Mouse (Mus musculus): ENCODE data around the gene Wnt9b. TPM values are rescaled to one million over a fixed set of nuclear protein-coding genes. Genes with fewer than 3 reads are reported as not detected.
A peak's percentile ranks its signal among the peaks of the same experiment; 100 is the strongest.

The Wnt9b gene
- polyA plus RNA-seq (2016; fragmentation: Nextera tagmentation; extraction: Ambion mirVana), result 0.32 and 0.37 TPM in 2 replicates

GRCm38 (mm10) chr11:103749306-103750089 is at the start of gene Wnt9b:
Gene Wnt9b (minus strand): TSS chr11:103749821.
- under 1% methylated on average over 68 of the region's 68 CpGs for WGBS
- Histone ChIP-seq H3K4me1 (peaks cover 11% of the 10 kb centered on the region), H3K9me3 (no peaks in the 10 kb centered on the region), H3K4me2 (replicated peaks) (peak within 1 kb of the TSS; percentile 87), H3K36me3 (no peaks in the 10 kb centered on the region), H3K27me3 (replicated peaks) (peaks cover 68% of the 10 kb centered on the region), H3K4me3 (peak within 1 kb of the TSS; percentile 42), H3K27ac (no peak within 1 kb of the TSS), H3K9ac (peak within 1 kb of the TSS; percentile 44)
- no peak for ATAC-seq (ENCODE audit: low FRiP score, low read depth)

GRCm38 (mm10) chr11:103789951-103790350 is 40.3 kb upstream of the Wnt9b start:
- Histone ChIP-seq H3K27me3 (replicated peaks) (peaks cover 10% of the 10 kb centered on the region; the same call in 1 of the 2 replicates), H3K9ac (no peak overlapping the region), H3K4me3 (no peak overlapping the region), H3K9me3 (no peaks in the 10 kb centered on the region), H3K36me3 (no peaks in the 10 kb centered on the region), H3K4me2 (replicated peaks) (no peak overlapping the region), H3K4me1 (0 out of 2 replicates have a peak, but pooled peaks cover under 1% of the 10 kb centered on the region), H3K27ac (no peak overlapping the region)
- WGBS, result 81% methylated on average over 5 of the region's 5 CpGs
- ATAC-seq (ENCODE audit: low FRiP score, low read depth), result no peak

DNA sequence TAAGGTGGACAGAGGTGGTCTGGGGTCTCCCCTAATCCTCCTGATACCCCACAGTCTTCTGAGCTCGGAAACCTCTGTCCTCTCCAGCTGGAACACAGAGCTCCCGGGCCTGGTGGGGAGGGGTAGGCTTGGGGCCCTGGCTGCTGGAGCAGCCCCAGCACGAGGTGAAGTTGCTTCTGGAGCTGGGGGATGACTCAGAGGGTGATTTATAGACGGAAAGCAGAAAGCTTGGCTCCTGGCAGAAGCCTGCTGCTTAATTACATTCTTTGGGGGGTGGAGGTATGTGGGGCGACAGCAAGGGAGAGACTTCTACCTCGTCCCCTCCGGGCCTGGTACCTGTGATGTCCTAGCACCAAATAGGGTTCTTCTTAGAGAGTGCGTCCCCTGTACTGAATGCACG is 30.5 kb upstream of the Wnt9b start:
- Histone ChIP-seq H3K27me3 (replicated peaks) (peaks cover 23% of the 10 kb centered on the region), H3K4me2 (replicated peaks) (no peak overlapping the region), H3K4me3 (no peak overlapping the region), H3K9me3 (no peaks in the 10 kb centered on the region), H3K4me1 (peaks cover 25% of the 10 kb centered on the region), H3K36me3 (no peaks in the 10 kb centered on the region), H3K27ac (no peak overlapping the region), H3K9ac (no peak overlapping the region)
- whole genome bisulfite sequencing, result 36% methylated on average over 9 of the region's 9 CpGs
- ATAC-seq (ENCODE audit: low FRiP score, low read depth), result no peak

GRCm38 (mm10) chr11:103774228-103774530 is 24.6 kb upstream of the Wnt9b start:
- under 1% methylated on average over 19 of the region's 19 CpGs for WGBS

GRCm38 (mm10) chr11:103773387-103774227 is 24.0 kb upstream of the Wnt9b start, which contains the start of gene Wnt3:
Gene Wnt3 (plus strand): TSS chr11:103774150.
- WGBS, result 0% methylated on average over 60 of the region's 60 CpGs
- no peaks in the 10 kb centered on the region for H3K9me3 ChIP-seq
- H3K27me3 ChIP-seq (replicated peaks), result peaks cover 85% of the 10 kb centered on the region
- H3K9ac ChIP-seq, result peak within 1 kb of the TSS; percentile 30
- no peaks in the 10 kb centered on the region for H3K36me3 ChIP-seq
- peak; percentile 70 for ATAC-seq (ENCODE audit: low FRiP score, low read depth)
- H3K4me2 ChIP-seq (replicated peaks), result peak within 1 kb of the TSS; percentile 88
- peak within 1 kb of the TSS; percentile 45 for H3K4me3 ChIP-seq
- H3K4me1 ChIP-seq, result peaks cover 62% of the 10 kb centered on the region
- no peak within 1 kb of the TSS for H3K27ac ChIP-seq

More at GRCm38 (mm10) chr11:103774228-103774530, 24.6 kb upstream of the Wnt9b start:
- no peak overlapping the region for H3K27ac ChIP-seq
- no peaks in the 10 kb centered on the region for H3K9me3 ChIP-seq
- H3K4me3 ChIP-seq, result peak overlapping the region; percentile 45
- peak overlapping the region; percentile 88 for H3K4me2 ChIP-seq (replicated peaks)
- H3K27me3 ChIP-seq (replicated peaks), result peaks cover 82% of the 10 kb centered on the region
- H3K36me3 ChIP-seq, result no peaks in the 10 kb centered on the region
- ATAC-seq (ENCODE audit: low FRiP score, low read depth), result 0 out of 2 replicates have a peak, but pooled peaks have one; percentile 14
- peaks cover 62% of the 10 kb centered on the region for H3K4me1 ChIP-seq
- peak overlapping the region; percentile 30 for H3K9ac ChIP-seq

DNA sequence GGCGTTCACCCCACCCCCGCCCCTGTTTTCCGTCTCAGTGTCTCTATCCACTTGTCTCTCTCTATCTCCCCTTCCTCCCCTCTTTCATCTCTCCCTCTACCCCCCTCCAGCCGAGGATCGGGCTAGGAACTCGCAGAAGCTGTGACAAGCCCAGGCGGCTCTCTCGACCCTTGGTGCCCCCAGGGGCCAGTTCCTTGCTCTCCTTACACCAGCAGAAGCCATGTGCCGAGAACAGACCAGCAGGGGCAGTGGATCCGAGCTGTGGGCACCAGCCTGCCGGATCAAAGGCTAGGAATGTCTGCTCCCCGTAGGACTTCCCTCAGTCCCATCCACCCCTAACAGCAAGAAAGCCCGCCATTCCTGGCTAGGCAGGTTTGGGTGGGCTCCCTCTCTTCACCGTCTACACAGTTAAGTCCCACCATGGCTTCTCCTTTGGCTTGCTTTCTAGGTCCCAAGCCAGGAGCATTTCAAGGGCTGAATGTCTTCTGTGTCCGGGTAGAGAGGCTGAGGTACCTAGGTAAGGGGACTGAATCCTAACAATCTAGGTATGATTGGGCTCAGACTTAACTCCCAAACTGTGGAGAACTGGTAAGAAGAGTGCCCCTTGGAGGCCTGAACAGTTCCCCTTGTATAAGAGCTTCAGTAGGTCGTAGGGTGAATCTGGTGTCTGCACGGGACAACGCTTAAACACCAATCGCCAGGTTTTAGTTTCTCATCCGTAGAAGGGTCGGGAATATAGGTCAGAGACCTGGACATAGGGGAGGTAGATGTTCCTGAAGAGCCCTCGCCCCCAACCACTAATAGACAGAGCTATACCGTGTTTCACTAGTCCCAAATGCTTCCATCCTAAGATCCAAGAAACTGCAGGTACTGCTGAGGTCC is 23.1 kb upstream of the Wnt9b start:
- no peaks in the 10 kb centered on the region for H3K9me3 ChIP-seq
- peaks cover 60% of the 10 kb centered on the region for H3K4me1 ChIP-seq
- peak overlapping the region; percentile 33 for H3K9ac ChIP-seq
- H3K27me3 ChIP-seq (replicated peaks), result peaks cover 85% of the 10 kb centered on the region
- H3K36me3 ChIP-seq, result no peaks in the 10 kb centered on the region
- H3K4me2 ChIP-seq (replicated peaks), result peak overlapping the region; percentile 88
- ATAC-seq (ENCODE audit: low FRiP score, low read depth), result no peak
- WGBS, result 2% methylated on average over 23 of the region's 23 CpGs
- no peak overlapping the region for H3K27ac ChIP-seq
- H3K4me3 ChIP-seq, result peak overlapping the region; percentile 45

GRCm38 (mm10) chr11:103771160-103771817 is 21.7 kb upstream of the Wnt9b start:
- H3K4me3 ChIP-seq, result no peak overlapping the region

DNA sequence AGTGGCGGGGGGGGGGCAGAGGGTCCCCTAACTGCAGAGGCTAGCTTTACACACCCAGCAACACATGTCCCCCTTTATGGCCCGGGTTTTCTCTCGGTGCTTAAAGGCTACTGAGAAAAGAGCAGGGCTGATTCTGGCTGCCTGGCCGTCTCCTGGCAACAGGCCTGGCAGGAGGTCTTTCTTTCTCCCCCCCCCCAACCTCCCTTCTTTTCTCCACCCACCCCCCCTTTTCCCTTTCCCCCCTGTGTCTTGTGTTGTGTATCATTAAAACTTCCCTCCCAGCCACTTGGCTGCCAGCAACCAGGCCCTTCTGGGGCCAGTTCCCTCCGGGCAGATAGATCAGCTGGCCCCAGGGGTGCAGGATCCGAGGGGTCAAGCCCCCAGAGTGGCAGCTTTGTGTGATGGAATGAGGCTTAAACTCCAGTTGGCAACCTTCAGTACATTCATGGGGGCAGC is 16.0 kb upstream of the Wnt9b start:
- Histone ChIP-seq H3K27ac (no peak overlapping the region), H3K4me3 (no peak overlapping the region), H3K9me3 (no peaks in the 10 kb centered on the region), H3K27me3 (replicated peaks) (peaks cover 20% of the 10 kb centered on the region), H3K4me2 (replicated peaks) (peak overlapping the region; percentile 18), H3K36me3 (no peaks in the 10 kb centered on the region), H3K4me1 (peaks cover 17% of the 10 kb centered on the region), H3K9ac (no peak overlapping the region)
- ATAC-seq (ENCODE audit: low FRiP score, low read depth), result peak; percentile 75
- 4% methylated on average over 6 of the region's 6 CpGs for WGBS

More at GRCm38 (mm10) chr11:103771160-103771817, 21.7 kb upstream of the Wnt9b start:
- Histone ChIP-seq H3K4me2 (replicated peaks) (peak overlapping the region; percentile 88; the same call in 1 of the 2 replicates), H3K9me3 (no peaks in the 10 kb centered on the region), H3K27ac (no peak overlapping the region), H3K9ac (no peak overlapping the region), H3K4me1 (peaks cover 46% of the 10 kb centered on the region), H3K36me3 (no peaks in the 10 kb centered on the region), H3K27me3 (replicated peaks) (peaks cover 76% of the 10 kb centered on the region)
- WGBS, result 2% methylated on average over 19 of the region's 19 CpGs
- ATAC-seq (ENCODE audit: low FRiP score, low read depth), result no peak

DNA sequence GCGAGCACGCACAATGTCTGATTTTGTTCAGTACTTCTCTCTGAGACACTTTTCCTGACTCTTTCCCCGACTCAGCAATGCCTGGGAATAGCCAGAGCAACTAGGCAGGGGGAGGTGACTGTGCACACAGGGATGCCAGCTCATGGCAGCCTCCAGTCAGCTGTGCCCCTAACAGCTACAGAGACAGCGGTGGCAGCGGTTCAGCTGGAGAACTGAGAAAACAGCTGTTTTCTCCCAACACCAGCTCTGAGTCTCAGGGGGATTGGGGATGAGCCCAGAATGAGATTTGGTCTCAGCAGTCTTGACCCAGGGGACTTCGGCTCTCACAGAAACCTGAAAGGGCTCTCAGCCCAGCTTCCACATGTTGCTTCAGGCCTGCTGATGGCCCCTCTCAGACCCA is 15.0 kb upstream of the Wnt9b start:
- no peak overlapping the region for H3K9ac ChIP-seq
- H3K9me3 ChIP-seq, result no peaks in the 10 kb centered on the region
- no peak overlapping the region for H3K27ac ChIP-seq
- no peak overlapping the region for H3K4me3 ChIP-seq
- no peaks in the 10 kb centered on the region for H3K36me3 ChIP-seq
- peaks cover 17% of the 10 kb centered on the region for H3K4me1 ChIP-seq
- peaks cover 10% of the 10 kb centered on the region for H3K27me3 ChIP-seq (replicated peaks)
- 0 out of 2 replicates have a peak overlapping the region, but pooled peaks have one; percentile 18 for H3K4me2 ChIP-seq (replicated peaks)
- WGBS, result 46% methylated on average over 6 of the region's 6 CpGs
- ATAC-seq (ENCODE audit: low FRiP score, low read depth), result no peak

DNA sequence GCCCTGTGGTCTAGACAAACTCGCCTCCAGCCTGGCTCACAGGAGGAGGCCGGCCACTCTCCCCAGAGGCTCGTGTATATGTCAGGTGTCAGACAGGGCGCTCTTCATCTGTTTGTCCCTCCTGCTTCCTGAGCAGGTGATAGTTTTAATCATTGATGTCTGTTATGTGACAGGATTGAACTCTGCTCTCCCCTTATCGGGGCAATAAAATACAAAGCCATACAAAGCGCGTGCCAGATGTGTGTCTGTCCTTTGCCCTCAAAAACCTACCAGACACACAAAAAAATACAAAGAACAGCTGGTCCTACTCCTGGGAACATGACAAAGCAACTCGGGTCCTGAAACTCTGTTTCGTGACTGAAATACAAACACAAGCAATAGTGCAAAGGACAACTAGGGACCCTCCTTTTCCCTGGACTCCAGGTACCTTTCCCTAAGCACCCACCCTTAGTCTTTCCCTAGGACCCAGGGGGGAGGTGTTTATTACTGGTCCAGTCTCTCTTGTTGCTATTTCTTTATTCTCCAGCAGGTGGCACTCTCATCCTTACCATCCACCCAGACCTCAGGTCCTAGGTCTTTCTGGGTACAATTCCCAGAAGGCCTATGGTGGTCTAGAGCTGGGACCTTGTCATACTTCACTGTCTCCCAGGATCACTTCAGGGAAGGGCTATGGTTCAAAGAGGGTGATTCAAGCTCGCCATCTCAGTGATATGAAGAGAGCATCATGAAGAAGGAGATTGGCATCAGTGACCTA is 14.0 kb upstream of the Wnt9b start:
- Histone ChIP-seq H3K4me1 (peaks cover 17% of the 10 kb centered on the region), H3K27me3 (replicated peaks) (0 out of 2 replicates have a peak, but pooled peaks cover 2% of the 10 kb centered on the region), H3K9ac (no peak overlapping the region), H3K9me3 (no peaks in the 10 kb centered on the region), H3K36me3 (no peaks in the 10 kb centered on the region), H3K4me3 (no peak overlapping the region), H3K4me2 (replicated peaks) (no peak overlapping the region), H3K27ac (no peak overlapping the region)
- peak; percentile 55 for ATAC-seq (ENCODE audit: low FRiP score, low read depth)
- 29% methylated on average over 10 of the region's 10 CpGs for WGBS

Measured in neural tube, embryonic 12.5 days (tissue).